Mouse (Mus musculus) layer of hippocampus, adult 2 months (tissue): ENCODE data around the gene Dcaf11. TPM values are rescaled to one million over a fixed set of nuclear protein-coding genes. Genes with fewer than 3 reads are reported as not detected.

ENCODE experiments used
- DNase-seq, 2 experiments: peaks; one replicate each; pipeline ENCODE4 v3.0.0; 2022; ENCODE audit warnings: low spot score in 2 of 2
- H3K27ac ChIP-seq: fragments of 200-600 bp; 2 replicates; pipeline ENCODE4 v1.8.1; 2022
- H3K4me3 ChIP-seq: fragments of 200-600 bp; 2 replicates; pipeline ENCODE4 v1.8.1; 2022; ENCODE audit warnings: mild to moderate bottlenecking
- CTCF ChIP-seq: fragments of 200-600 bp; conservative IDR thresholded peaks from 2 replicates; pipeline ENCODE4 v1.8.1; 2022; ENCODE audit warnings: antibody characterized with exemption, mild to moderate bottlenecking, moderate library complexity
- total RNA-seq, 2 experiments: library from RNA; stranded (reverse); gene quantifications; 2 replicates each; pipeline ENCODE4 v1.2.3; 2021

Gene Dcaf11
- total RNA-seq, 2 experiments from 2014 or later, result 84.2 to 87.6 TPM

DNA sequence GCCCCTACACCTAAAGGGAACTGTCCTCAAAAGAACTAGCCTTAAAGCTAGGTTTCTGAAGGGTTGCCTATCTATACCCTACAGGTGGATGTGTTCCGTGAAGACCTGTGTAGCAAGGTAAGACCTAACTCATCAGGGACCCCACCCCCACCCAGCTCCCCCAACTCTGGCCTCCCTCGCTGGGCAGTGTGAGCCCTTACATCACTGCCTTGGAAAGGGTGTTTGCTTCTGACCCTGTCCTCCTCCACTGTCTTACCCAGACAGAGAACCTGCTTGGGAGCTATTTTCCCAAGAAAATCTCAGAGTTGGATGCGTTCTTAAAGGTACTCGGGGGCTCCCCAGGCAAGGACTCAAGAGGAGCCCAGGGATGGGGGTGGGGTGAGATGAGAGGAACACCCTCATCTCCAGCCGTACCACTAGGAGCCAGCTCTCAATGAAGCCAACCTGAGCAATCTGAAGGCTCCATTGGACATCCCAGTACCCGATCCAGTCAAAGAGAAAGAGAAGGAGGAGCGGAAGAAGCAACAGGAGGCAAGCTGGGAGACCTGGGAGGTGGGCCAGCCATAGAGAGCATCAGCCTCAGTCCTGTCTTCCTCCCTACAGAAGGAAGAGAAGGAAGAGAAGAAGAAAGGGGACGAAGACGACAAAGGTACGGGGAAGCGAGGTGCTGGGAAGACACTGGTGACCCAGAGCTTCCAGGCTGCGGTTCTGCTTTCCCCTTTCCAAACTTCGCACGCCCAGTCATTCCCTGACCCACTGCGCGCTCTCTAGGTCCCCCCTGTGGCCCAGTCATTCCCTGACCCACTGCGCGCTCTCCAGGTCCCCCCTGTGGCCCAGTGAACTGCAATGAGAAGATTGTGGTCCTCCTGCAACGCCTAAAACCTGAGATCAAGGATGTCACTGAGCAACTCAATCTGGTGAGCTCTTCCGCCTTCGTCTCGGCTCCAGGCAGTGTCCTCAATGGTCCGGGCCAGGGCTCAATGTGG, 20.0 kb downstream of the Dcaf11 start:
- DNase-seq, result no peak
- no peak for TF ChIP-seq CTCF
- no peak overlapping the region for H3K27ac ChIP-seq
- no peak overlapping the region for H3K4me3 ChIP-seq

DNA sequence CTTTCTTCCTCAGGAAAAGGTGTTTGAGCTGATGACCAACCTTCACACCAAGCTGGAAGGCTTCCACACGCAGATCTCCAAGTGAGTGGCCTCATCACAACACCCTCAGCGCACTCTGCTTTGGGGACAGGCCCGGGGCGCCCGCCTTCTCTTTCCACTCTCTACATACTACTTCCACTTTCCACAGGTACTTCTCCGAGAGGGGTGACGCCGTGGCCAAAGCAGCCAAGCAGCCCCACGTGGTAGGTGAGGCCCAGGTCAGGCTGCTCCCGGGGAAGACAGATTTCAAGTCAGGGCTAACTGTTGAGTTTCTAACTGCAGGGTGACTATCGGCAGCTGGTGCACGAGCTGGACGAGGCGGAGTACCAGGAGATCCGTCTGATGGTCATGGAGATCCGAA, 20.9 kb downstream of the Dcaf11 start:
- TF ChIP-seq CTCF, result no peak
- Histone ChIP-seq H3K4me3 (no peak overlapping the region), H3K27ac (no peak overlapping the region)
- DNase-seq, result no peak

DNA sequence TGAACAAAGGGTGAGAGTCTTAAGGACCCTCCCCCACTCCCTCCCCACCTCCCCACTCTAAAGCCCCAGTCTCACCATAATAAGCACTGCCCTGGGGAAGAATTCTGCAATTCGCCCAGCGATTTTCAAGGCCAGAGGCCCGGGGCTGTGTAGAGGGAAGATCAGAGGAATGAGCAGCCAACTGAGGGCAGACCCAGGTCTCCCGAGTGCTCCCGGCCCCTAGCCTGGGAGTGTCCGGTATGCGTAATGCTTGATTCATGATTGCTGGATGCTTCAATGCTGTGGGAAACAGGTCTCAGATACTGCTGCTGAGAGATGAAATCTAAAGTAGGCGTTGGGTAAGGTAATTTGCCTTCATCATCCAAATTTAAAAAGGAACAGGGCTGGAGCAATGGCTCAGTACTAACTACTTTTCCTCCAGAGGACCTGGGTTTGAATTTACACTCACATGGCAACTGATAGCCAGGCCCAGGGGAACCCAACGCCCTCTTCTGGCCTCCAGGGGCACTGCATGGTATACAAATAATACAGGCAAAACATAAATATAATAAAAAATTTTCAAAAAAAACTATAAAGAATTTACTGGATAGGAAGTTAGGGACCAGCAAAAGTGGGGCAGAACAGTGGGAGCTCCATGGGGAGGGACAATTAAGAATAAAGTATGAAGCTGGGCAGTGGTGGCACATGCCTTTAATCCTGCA, 22.3 kb downstream of the Dcaf11 start:
- TF ChIP-seq CTCF, result peak; percentile 76
- Histone ChIP-seq H3K4me3 (no peak overlapping the region), H3K27ac (no peak overlapping the region)
- DNase-seq, result no peak

- no peak for TF ChIP-seq CTCF
- no peak for DNase-seq
- Histone ChIP-seq H3K4me3 (peak overlapping the region; percentile 84), H3K27ac (peak overlapping the region; percentile 93)
These were observed 24.5 kb downstream of the Dcaf11 start for GRCm38 (mm10) chr14:55584303-55584701.

DNA sequence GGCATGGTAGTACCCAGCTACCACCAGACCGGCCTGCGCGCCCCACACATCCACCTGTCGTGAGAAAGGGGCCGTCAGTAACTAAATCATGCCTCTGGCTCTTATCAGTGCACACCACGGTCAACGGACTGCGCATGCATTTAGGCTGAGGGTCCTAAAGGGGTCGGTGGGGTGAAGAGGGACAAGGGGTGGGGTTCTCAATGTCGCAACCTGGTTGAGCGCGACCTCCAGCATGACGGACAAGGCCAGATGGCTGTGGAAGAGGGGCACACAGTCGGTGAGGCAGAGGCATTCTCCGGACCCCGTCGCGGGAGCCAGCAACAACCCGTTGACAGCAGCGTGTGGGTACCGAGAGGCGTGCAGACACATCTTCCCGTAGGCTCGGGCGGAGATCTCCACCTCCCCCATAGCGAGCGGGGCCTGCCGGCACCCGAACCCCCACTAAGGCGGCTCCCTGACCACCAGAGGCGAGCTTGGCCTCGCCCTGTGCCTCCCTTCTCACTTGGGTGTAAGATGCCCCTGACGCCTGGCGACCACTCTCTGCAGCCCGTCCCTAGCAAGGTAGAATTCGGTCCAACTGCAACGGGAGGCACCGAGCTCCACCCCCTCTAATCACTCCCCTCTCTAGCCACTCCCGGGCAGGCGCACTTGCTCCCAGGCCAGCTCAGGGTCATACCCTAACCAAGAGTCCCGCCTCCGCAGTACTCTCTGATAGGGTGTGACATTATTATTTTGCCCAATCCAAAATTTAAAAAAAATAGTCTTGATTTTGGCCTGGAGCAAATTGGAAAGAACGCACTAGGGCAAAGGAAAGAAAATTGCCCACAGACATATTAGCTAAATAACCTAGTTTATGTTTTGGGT, 25.1 kb downstream of the Dcaf11 start, which contains the start of gene Emc9:
TSS of gene Emc9 (minus strand) at position 601 of the 864 bp plus-strand sequence.
- peak; percentile 61 to 66 for DNase-seq

DNA sequence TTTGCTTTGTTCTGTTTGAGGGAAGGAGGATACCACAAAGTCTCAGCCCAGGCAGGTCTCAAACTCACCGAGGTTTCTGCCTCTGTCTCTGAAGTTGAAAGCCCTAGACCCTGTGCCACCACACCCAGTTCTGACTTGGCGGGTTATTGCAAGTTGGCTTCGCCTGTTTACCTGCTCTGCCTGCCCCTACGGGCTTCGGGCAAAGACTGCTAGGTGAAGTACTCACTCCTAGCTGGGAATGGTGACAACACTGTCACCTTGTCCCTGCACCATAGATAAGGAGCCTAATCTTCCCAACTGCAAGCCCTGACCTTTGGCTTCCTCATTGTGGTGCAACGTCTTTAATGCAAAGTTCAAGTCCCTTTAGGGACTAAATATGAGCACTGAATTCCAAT, 25.8 kb downstream of the Dcaf11 start:
- no peak for DNase-seq
- no peak for TF ChIP-seq CTCF
- Histone ChIP-seq H3K4me3 (peak overlapping the region; percentile 84), H3K27ac (peak overlapping the region; percentile 93)

More for the DNA sequence above, 25.1 kb downstream of the Dcaf11 start, which contains the start of gene Emc9:
- peak within 1 kb of the TSS; percentile 84 for H3K4me3 ChIP-seq
- peak within 1 kb of the TSS; percentile 93 for H3K27ac ChIP-seq
- TF ChIP-seq CTCF, result no peak

GRCm38 (mm10) chr14:55586149-55586548, 26.3 kb downstream of the Dcaf11 start:
- H3K27ac ChIP-seq, result no peak overlapping the region
- DNase-seq, result no peak
- H3K4me3 ChIP-seq, result no peak overlapping the region
- TF ChIP-seq CTCF, result no peak

GRCm38 (mm10) chr14:55589271-55589670, 29.5 kb downstream of the Dcaf11 start:
- DNase-seq, result no peak
- H3K27ac ChIP-seq, result no peak overlapping the region
- H3K4me3 ChIP-seq, result no peak overlapping the region
- no peak for TF ChIP-seq CTCF

GRCm38 (mm10) chr14:55589771-55590448, 30.1 kb downstream of the Dcaf11 start:
- DNase-seq, result no peak
- peak overlapping the region; percentile 82; the same call in 1 of the 2 replicates for H3K27ac ChIP-seq
- TF ChIP-seq CTCF, result no peak
- H3K4me3 ChIP-seq, result peak overlapping the region; percentile 96

DNA sequence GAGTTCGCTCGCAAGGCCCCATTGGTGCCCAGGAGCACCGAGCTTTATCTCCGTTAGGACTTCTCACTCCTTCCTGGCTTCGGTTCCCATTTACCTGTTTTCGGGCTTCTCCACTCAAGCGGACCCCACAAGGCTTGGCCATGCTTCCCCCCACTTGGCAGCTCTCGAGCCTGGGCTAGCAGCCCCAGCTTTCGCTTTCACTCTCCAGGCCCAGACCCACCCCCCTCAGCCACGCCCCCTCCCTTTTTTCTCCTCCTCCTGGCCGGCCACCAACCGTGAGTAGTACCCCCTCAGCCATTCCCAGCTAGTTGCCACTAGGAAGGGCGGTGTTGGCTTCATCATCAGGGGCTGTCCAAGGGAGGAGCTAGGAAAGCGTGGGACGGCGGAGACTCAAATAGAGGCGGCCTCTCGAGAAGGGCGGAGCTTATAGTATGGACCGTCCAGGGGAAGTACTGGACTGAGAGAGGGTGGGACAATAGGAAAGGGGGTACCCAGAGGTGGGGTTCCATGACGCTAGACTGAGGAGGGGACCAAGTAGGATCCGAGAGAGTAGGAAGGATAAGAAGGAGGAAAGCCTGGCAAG, 31.0 kb downstream of the Dcaf11 start, which contains the start of gene Psme2:
TSS of gene Psme2 (minus strand) at position 366 of the 583 bp plus-strand sequence.
- DNase-seq, result peak; percentile 86 to 97
- no peak for TF ChIP-seq CTCF
- Histone ChIP-seq H3K4me3 (peak within 1 kb of the TSS; percentile 96), H3K27ac (peak within 1 kb of the TSS; percentile 99)

DNA sequence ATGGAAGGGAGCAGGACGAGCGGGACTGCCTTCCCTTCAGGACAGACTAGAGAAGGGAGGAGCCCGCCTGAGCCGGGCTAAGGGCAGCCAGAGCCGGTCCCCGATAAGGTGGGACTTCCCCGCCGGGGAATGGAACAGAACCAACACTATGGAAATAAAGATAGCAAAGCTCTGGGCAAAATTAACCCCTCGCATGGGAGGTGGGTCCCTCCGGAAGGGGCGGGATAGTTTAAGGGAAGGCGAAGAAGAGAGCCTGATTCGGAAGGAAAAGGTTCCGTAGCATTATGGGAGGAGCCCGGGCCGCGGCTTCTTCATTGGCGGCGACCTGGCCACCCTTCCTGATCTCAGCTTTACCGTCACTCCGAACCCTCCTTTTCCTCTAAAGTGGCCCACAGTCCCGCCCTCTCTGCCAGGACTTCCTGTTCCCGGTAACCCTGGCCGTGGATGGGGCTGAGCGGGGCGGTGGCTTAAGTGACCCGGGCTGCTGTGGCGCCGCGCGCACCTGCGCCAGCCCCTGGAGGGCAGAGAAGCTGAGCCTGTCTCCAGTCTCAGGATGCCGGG, 31.6 kb downstream of the Dcaf11 start, which contains the start of gene Rnf31:
TSS of gene Rnf31 (plus strand) at position 378 of the 561 bp plus-strand sequence.
- DNase-seq, result peak; percentile 88 to 96
- H3K4me3 ChIP-seq, result peak within 1 kb of the TSS; percentile 96

More for the DNA sequence above, 31.6 kb downstream of the Dcaf11 start, which contains the start of gene Rnf31:
- peak within 1 kb of the TSS; percentile 99 for H3K27ac ChIP-seq
- no peak for TF ChIP-seq CTCF
